Mouse (Mus musculus) spleen, postnatal 4 days (tissue): ENCODE results near the gene Nf2.
"Not testable (repeated sequence)": the region's sequence is repeated elsewhere in the genome, so short reads cannot be mapped to it uniquely, and the experiment has no call there.

Source experiments
- DNase-seq, 2 experiments: peaks; one replicate each; pipeline ENCODE4 v3.0.0; 2022; ENCODE audit warnings: low spot score in 2 of 2

Gene Nf2

GRCm38 (mm10) chr11:4837342-4837741, 12.0 kb downstream of the Nf2 start:
- DNase-seq: no peak

- DNase-seq: peak in 1 of 2 experiments; percentile 24
Measured at GRCm38 (mm10) chr11:4836755-4837154, 12.6 kb downstream of the Nf2 start.

GRCm38 (mm10) chr11:4835436-4835835, 13.9 kb downstream of the Nf2 start:
- DNase-seq: no peak

- DNase-seq: no peak
Measured at GRCm38 (mm10) chr11:4833295-4833939, 15.9 kb downstream of the Nf2 start.

GRCm38 (mm10) chr11:4831066-4831465, 18.3 kb downstream of the Nf2 start:
- DNase-seq: no peak

GRCm38 (mm10) chr11:4827916-4828315, 21.4 kb downstream of the Nf2 start:
- DNase-seq: no peak

- no peak for DNase-seq
Measured at GRCm38 (mm10) chr11:4827340-4827739, 22.0 kb downstream of the Nf2 start.

GRCm38 (mm10) chr11:4826152-4826778, 23.1 kb downstream of the Nf2 start:
- DNase-seq: no peak

GRCm38 (mm10) chr11:4823655-4824312, 25.6 kb downstream of the Nf2 start:
- no peak for DNase-seq

GRCm38 (mm10) chr11:4822446-4822842, 26.9 kb downstream of the Nf2 start:
- DNase-seq: not testable (repeated sequence)

GRCm38 (mm10) chr11:4821492-4822445, 27.6 kb downstream of the Nf2 start:
- no peak for DNase-seq

GRCm38 (mm10) chr11:4814507-4815450, 34.6 kb downstream of the Nf2 start:
- DNase-seq: no peak

- DNase-seq: no peak
Measured at GRCm38 (mm10) chr11:4808311-4808710, 41.0 kb downstream of the Nf2 start.

- DNase-seq: no peak
Measured at GRCm38 (mm10) chr11:4806031-4806715, 43.2 kb downstream of the Nf2 start.

- DNase-seq: no peak
Measured at GRCm38 (mm10) chr11:4804921-4805562, 44.3 kb downstream of the Nf2 start.

- DNase-seq: no peak
Measured at GRCm38 (mm10) chr11:4803951-4804350, 45.4 kb downstream of the Nf2 start.

GRCm38 (mm10) chr11:4803426-4803825, 45.9 kb downstream of the Nf2 start:
- no peak for DNase-seq

- DNase-seq: no peak
Measured at GRCm38 (mm10) chr11:4803008-4803407, 46.3 kb downstream of the Nf2 start.

- DNase-seq: not testable (repeated sequence)
Measured at GRCm38 (mm10) chr11:4802401-4802800, 46.9 kb downstream of the Nf2 start.

- no peak for DNase-seq
Measured at GRCm38 (mm10) chr11:4800654-4801053, 48.7 kb downstream of the Nf2 start.
